Mouse (Mus musculus): ENCODE results near the gene Rtkn2. TPM values are rescaled to one million over a fixed set of nuclear protein-coding genes. Genes with fewer than 3 reads are reported as not detected.
"Not testable (repeated sequence)": the region's sequence is repeated elsewhere in the genome, so short reads cannot be mapped to it uniquely, and the experiment has no call there.

The Rtkn2 gene
- polyA plus RNA-seq, 1 experiment, result 0.09 TPM

DNA sequence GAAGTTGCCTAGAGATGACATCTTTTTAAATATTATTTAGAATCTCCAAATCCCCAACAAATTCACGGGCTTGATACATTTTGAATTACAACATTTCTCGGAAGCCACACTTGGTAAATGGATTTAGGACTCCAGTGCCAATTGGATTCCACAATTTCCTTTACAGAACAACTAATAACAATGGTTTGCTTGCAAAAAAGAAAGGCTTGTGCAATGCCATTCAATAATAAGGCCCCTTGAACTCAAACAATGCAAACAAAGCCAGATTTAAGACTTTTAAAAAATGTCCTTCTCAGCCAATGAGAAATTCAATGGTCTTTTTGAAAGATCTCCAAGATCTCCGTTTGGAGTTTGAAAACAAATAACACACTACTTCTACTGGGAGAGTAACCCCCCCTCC, 114.1 kb downstream of the Rtkn2 start:
- H3K27ac ChIP-seq (ENCODE audit: insufficient read depth, low read length), result no peak overlapping the region
- no peak overlapping the region for H3K4me3 ChIP-seq (ENCODE audit: extremely low read depth, insufficient read depth, insufficient read length)
- 91% methylated on average over 3 of the region's 3 CpGs for WGBS
- no peak for DNase-seq (ENCODE audit: low read depth in 1 of 2, low spot score in 2 of 2)
- TF ChIP-seq CTCF (IDR thresholded peaks at IDR 0.05; ENCODE audit: extremely low read depth, insufficient read depth, insufficient read length, insufficient replicate concordance) (no peak), POLR2A (IDR thresholded peaks at IDR 0.05; ENCODE audit: low read depth, low read length) (no peak)
- no peaks in the 10 kb centered on the region for H3K4me1 ChIP-seq (ENCODE audit: control insufficient read depth, insufficient read depth, insufficient read length)
- peaks cover 32% of the 10 kb centered on the region for H3K36me3 ChIP-seq (ENCODE audit: control insufficient read depth, insufficient read depth, low read length)
- no peaks in the 10 kb centered on the region for H3K27me3 ChIP-seq (ENCODE audit: control insufficient read depth, insufficient read depth, low read length)

DNA sequence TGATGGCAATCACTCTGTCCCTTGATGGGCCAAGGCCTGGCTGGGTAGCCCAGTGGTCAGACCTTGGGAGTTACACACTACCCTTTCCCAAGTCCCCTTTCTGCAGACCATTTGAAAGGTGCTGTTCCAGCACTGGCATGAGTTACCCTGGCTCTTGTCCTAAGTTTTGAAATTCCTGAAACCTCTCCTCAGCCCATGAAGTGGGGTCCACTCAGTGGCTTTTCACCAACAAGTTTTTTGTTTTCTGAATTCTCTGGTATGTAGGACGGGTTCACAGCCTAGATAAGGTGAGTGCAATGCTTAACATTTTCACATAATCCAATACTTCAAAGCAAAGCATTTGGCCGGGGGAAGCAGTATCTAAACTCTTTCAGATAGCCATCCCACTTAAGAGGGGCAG, 115.8 kb downstream of the Rtkn2 start:
- H3K27me3 ChIP-seq (ENCODE audit: control insufficient read depth, insufficient read depth, low read length), result no peaks in the 10 kb centered on the region
- no peak overlapping the region for H3K27ac ChIP-seq (ENCODE audit: insufficient read depth, low read length)
- H3K4me3 ChIP-seq (ENCODE audit: extremely low read depth, insufficient read depth, insufficient read length), result no peak overlapping the region
- H3K4me1 ChIP-seq (ENCODE audit: control insufficient read depth, insufficient read depth, insufficient read length), result no peaks in the 10 kb centered on the region
- 86% methylated on average over 2 of the region's 2 CpGs for WGBS
- TF ChIP-seq CTCF (IDR thresholded peaks at IDR 0.05; ENCODE audit: extremely low read depth, insufficient read depth, insufficient read length, insufficient replicate concordance) (no peak), POLR2A (IDR thresholded peaks at IDR 0.05; ENCODE audit: low read depth, low read length) (no peak)
- DNase-seq (ENCODE audit: low read depth in 1 of 2, low spot score in 2 of 2), result no peak
- H3K36me3 ChIP-seq (ENCODE audit: control insufficient read depth, insufficient read depth, low read length), result peaks cover 37% of the 10 kb centered on the region

DNA sequence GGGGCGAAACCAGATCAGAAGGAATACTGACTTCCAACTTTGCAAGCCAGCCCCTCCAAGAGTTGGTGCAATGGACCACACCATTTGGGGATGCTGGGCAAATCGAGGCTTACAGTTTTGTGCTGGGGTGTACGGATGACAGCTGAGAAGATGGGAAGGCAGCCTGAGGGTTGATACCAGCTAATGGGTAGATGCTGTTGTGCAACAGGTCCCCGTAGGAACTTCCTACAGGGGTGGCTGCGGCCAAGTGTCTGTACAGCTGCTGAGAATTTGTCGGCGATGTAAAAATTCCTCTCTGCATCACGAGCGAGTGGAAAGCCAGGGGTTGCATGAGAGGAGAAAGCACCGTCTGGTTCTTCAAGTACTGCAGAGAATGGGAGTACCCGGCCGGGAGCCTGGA, 117.0 kb downstream of the Rtkn2 start:
- Histone ChIP-seq H3K36me3 (ENCODE audit: control insufficient read depth, insufficient read depth, low read length) (peaks cover 44% of the 10 kb centered on the region), H3K4me1 (ENCODE audit: control insufficient read depth, insufficient read depth, insufficient read length) (no peaks in the 10 kb centered on the region), H3K4me3 (ENCODE audit: extremely low read depth, insufficient read depth, insufficient read length) (no peak overlapping the region), H3K27ac (ENCODE audit: insufficient read depth, low read length) (no peak overlapping the region), H3K27me3 (ENCODE audit: control insufficient read depth, insufficient read depth, low read length) (no peaks in the 10 kb centered on the region)
- WGBS, result 93% methylated on average over 12 of the region's 12 CpGs
- TF ChIP-seq CTCF (IDR thresholded peaks at IDR 0.05; ENCODE audit: extremely low read depth, insufficient read depth, insufficient read length, insufficient replicate concordance) (no peak), POLR2A (IDR thresholded peaks at IDR 0.05; ENCODE audit: low read depth, low read length) (no peak)
- no peak for DNase-seq (ENCODE audit: low read depth in 1 of 2, low spot score in 2 of 2)

DNA sequence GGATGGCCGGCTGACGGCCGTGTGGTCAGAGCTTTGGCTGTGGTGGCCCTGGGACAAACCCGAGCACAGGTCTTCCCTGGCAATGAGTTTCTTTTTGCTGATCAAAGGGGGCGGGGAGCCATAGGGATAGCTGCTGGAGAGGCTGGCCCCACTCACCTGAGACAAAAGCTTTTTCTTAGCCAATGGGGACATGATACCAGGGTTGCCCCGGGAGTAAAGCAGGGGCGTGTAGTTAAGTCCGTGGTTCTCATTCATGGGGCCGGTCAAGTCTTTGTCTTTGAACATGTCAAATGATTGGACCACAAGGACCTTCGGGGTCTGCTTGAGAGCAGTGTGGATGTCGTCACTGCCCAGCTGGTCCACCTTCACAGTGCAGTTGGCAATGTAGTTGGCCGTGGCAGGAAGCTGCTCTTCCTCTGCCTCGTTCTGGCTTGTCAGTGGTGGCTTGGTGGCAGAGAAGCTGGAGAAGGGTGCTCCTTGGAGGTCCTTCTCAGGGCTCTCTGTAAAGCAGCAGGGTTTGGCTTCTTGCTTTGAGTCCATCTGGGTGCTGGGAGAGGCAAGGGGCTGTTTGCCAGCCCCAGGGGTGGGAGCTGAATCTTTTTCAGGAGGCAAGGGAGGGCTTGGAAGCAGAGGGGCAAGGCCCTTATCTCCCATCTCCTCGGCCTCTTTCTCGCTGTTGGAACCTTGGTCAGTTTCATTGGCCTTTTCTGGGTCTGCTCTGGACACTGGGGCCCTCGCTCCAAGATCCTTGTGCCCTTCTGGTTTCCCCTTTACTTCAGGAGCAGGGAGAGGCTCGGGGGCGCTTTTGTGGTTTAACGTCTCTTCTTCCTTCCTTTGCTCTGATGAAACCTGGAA, 118.7 kb downstream of the Rtkn2 start:
- Histone ChIP-seq H3K27ac (ENCODE audit: insufficient read depth, low read length) (no peak overlapping the region), H3K4me3 (ENCODE audit: extremely low read depth, insufficient read depth, insufficient read length) (no peak overlapping the region), H3K4me1 (ENCODE audit: control insufficient read depth, insufficient read depth, insufficient read length) (no peaks in the 10 kb centered on the region), H3K27me3 (ENCODE audit: control insufficient read depth, insufficient read depth, low read length) (no peaks in the 10 kb centered on the region), H3K36me3 (ENCODE audit: control insufficient read depth, insufficient read depth, low read length) (peaks cover 47% of the 10 kb centered on the region)
- no peak for DNase-seq (ENCODE audit: low read depth in 1 of 2, low spot score in 2 of 2)
- TF ChIP-seq POLR2A (IDR thresholded peaks at IDR 0.05; ENCODE audit: low read depth, low read length) (no peak), CTCF (IDR thresholded peaks at IDR 0.05; ENCODE audit: extremely low read depth, insufficient read depth, insufficient read length, insufficient replicate concordance) (no peak)
- WGBS, result 81% methylated on average over 19 of the region's 19 CpGs

DNA sequence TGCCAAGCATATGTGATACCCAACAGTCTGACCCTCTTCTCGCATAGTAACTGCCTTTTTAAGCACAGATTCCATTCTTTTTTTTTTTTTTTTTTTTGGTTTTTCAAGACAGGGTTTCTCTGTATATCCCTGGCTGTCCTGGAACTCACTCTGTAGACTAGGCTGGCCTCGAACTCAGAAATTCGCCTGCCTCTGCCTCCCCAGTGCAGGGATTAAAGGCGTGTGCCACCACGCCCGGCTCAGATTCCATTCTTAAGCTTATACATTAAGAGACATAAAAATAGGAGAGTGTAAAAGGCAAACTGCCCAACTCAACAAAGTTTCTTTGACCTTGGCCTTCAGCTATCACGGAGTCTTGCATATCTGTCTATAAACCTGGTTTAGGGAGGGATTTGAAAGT, 120.4 kb downstream of the Rtkn2 start:
- H3K36me3 ChIP-seq (ENCODE audit: control insufficient read depth, insufficient read depth, low read length), result peaks cover 43% of the 10 kb centered on the region
- WGBS, result 92% methylated on average over 7 of the region's 7 CpGs
- not testable (repeated sequence) for DNase-seq (ENCODE audit: low read depth in 1 of 2, low spot score in 2 of 2); H3K4me1 ChIP-seq (ENCODE audit: control insufficient read depth, insufficient read depth, insufficient read length); H3K27me3 ChIP-seq (ENCODE audit: control insufficient read depth, insufficient read depth, low read length); H3K4me3 ChIP-seq (ENCODE audit: extremely low read depth, insufficient read depth, insufficient read length); H3K27ac ChIP-seq (ENCODE audit: insufficient read depth, low read length)

DNA sequence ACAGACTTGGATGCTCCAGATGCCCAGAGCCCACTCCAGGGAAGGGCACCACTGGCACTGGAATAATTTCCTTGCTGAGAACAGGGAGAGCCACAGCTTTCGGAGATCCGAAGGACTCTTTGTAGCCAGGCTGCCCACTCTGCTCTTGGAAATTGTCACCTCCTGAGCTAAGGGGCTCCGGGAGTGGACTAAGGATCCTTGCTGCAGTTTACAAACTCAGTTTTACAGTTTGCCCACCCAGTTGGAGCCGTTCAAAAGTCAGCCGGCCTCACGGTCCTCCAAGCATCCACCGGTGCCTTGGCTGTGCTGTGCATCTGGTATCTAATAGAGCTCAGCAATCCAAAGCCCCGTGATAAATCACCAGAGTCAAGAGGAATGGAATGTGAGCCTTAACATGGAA, 121.1 kb downstream of the Rtkn2 start:
- H3K36me3 ChIP-seq (ENCODE audit: control insufficient read depth, insufficient read depth, low read length), result peaks cover 43% of the 10 kb centered on the region
- H3K27ac ChIP-seq (ENCODE audit: insufficient read depth, low read length), result no peak overlapping the region
- WGBS, result 94% methylated on average over 8 of the region's 8 CpGs
- no peak for TF ChIP-seq POLR2A (IDR thresholded peaks at IDR 0.05; ENCODE audit: low read depth, low read length)
- TF ChIP-seq CTCF (IDR thresholded peaks at IDR 0.05; ENCODE audit: extremely low read depth, insufficient read depth, insufficient read length, insufficient replicate concordance), result no peak
- no peaks in the 10 kb centered on the region for H3K27me3 ChIP-seq (ENCODE audit: control insufficient read depth, insufficient read depth, low read length)
- H3K4me3 ChIP-seq (ENCODE audit: extremely low read depth, insufficient read depth, insufficient read length), result no peak overlapping the region
- no peak for DNase-seq (ENCODE audit: low read depth in 1 of 2, low spot score in 2 of 2)
- H3K4me1 ChIP-seq (ENCODE audit: control insufficient read depth, insufficient read depth, insufficient read length), result peaks cover 6% of the 10 kb centered on the region; the same call in 1 of the 2 replicates

DNA sequence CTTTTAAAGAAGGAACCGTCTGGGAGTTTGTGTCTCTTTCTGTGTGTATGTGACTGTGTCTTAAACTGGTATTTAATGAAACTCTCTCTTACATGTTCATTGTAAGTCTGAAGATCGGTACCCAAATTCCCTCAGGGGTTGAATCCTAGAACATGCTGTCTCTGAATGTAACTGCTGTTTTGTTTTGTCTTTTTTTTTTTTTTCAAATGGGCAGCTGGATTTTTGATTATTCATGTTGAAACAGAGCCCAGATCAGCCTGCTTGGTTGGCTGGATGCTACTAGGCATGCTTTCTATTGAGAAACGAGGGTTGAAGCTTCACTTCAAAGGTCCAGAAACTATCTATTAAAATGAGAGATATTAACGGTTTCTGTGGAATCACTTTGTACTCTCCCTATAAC, 121.9 kb downstream of the Rtkn2 start:
- Histone ChIP-seq H3K36me3 (ENCODE audit: control insufficient read depth, insufficient read depth, low read length) (peaks cover 37% of the 10 kb centered on the region), H3K27me3 (ENCODE audit: control insufficient read depth, insufficient read depth, low read length) (no peaks in the 10 kb centered on the region), H3K4me3 (ENCODE audit: extremely low read depth, insufficient read depth, insufficient read length) (no peak overlapping the region), H3K27ac (ENCODE audit: insufficient read depth, low read length) (no peak overlapping the region), H3K4me1 (ENCODE audit: control insufficient read depth, insufficient read depth, insufficient read length) (peaks cover 6% of the 10 kb centered on the region; the same call in 1 of the 2 replicates)
- no peak for TF ChIP-seq POLR2A (IDR thresholded peaks at IDR 0.05; ENCODE audit: low read depth, low read length)
- DNase-seq (ENCODE audit: low read depth in 1 of 2, low spot score in 2 of 2), result no peak
- 78% methylated on average over 4 of the region's 4 CpGs for WGBS

Data from spleen, adult 2 months (tissue).